Mouse (Mus musculus): ENCODE data around the gene Zp3r. TPM values are rescaled to one million over a fixed set of nuclear protein-coding genes. Genes with fewer than 3 reads are reported as not detected.
"Not testable (repeated sequence)": the region's sequence is repeated elsewhere in the genome, so short reads cannot be mapped to it uniquely, and the experiment has no call there.

The Zp3r gene
- not detected for total RNA-seq (2021)

DNA sequence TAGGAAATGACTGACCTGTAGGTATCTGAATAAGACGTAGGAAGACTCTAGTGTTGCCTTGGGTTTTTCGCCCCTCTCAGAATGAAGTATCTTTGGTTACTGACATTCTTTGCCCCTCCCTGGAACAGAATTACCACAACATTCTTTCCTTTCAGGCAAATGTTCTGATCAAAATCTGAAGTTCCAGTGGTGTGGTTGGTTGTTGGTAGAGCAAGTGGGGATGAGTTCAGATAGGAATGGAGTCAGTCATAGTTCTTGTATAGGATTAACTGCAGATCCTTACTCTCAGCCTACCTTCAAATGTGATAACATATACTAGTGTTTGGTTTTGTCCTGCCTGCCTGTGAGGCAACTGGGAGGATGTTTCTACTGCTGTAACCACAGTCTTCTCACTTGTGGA is at the start of gene Zp3r:
TSS of gene Zp3r (minus strand) at position 101 of the 400 bp plus-strand sequence.
- no peak for DNase-seq (ENCODE audit: low spot score in 2 of 2)
- intact Hi-C loops (cut with DNase I), result no loop called here

- DNase-seq (ENCODE audit: low spot score in 2 of 2), result no peak
- intact Hi-C loops (cut with DNase I), result no loop called here
Observed at GRCm38 (mm10) chr1:130678551-130678950, 49.1 kb upstream of the Zp3r start.

- intact Hi-C loops (cut with DNase I); DNase-seq (ENCODE audit: low spot score in 2 of 2): not testable (repeated sequence)
Observed at GRCm38 (mm10) chr1:130663576-130663975, 34.2 kb upstream of the Zp3r start.

- intact Hi-C loops (cut with DNase I), result no loop called here
Observed at GRCm38 (mm10) chr1:130661454-130661853, 32.0 kb upstream of the Zp3r start, which contains the start of gene C4bp. Gene C4bp, minus strand, starts transcription at chr1:130661632.

DNA sequence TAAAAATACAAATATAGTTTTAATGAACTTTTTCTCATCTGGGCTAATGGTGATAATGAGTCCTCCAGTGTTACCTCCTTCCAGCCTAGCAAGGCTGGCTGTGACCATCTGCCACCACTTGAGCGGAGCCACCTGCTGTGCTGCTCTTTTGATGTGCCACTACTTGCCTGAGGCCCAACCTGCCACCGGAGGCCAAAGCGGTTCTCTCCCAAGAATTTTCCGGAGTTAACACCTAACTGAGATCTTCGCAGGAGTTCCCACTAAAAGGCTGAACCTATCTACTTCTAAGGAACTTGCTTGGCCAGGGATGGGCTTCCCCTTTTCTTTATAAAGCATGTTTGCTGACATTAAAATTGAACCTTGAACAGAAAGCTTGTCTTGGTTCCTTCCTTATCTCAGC is 30.2 kb upstream of the Zp3r start:
- intact Hi-C loops (cut with DNase I); DNase-seq (ENCODE audit: low spot score in 2 of 2): not testable (repeated sequence)

More at GRCm38 (mm10) chr1:130661454-130661853, 32.0 kb upstream of the Zp3r start, which contains the start of gene C4bp:
- DNase-seq (ENCODE audit: low spot score in 2 of 2), result no peak

DNA sequence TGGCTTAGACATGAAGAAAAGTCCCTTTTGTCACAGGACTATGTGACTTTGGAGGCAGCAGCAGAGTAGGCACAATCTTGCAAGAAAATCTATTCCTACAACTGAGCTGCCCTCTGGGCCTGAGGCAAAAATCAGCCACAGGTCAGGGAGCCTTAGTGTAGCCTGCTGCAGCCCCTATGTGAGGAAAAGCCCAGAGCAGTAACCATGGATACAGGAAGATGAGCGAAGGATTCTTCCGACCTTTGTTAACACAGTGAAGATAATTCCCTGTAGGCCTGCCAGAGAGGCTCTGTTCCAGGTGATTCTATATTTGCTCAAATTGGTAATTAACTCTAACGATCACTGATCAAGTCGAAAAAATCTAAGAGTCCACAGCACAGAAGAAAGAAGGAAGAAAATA is 14.7 kb upstream of the Zp3r start:
- intact Hi-C loops (cut with DNase I), result no loop called here
- no peak for DNase-seq (ENCODE audit: low spot score in 2 of 2)

DNA sequence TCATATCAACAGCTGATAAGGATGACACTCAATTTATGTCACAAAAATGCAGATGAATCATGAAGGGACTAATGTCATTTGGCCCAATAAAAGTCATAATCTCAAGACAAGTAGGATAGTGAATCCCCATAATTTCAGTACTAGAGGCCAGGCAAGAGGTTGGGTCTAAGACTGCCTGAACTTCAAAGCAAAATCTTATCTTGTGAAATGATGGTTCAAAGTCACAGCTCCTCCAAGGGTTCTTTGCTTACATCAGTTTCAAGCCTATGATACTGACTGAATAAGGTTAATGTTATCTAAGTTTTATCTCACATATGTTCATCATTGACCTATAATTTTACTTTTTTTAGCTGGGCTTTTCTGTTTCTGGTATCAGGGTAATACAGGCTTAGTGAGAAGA is 11.5 kb upstream of the Zp3r start:
- DNase-seq (ENCODE audit: low spot score in 2 of 2), result no peak

GRCm38 (mm10) chr1:130633761-130634410 is 4.5 kb upstream of the Zp3r start:
- DNase-seq (ENCODE audit: low spot score in 2 of 2), result peak; percentile 47 to 54
- intact Hi-C loops (cut with DNase I), result loop anchor here (2.0 to 5.0 kb wide), 2 partner anchors 57 to 85 kb away; no protein-coding TSS in a partner anchor

More for the DNA sequence above, 11.5 kb upstream of the Zp3r start:
- intact Hi-C loops (cut with DNase I), result no loop called here

- DNase-seq (ENCODE audit: low spot score in 2 of 2), result no peak
- intact Hi-C loops (cut with DNase I), result loop anchor here (5.0 kb wide), 1 partner anchor 56 kb away; no protein-coding TSS in a partner anchor
Observed at GRCm38 (mm10) chr1:130633316-130633715, 3.9 kb upstream of the Zp3r start.

DNA sequence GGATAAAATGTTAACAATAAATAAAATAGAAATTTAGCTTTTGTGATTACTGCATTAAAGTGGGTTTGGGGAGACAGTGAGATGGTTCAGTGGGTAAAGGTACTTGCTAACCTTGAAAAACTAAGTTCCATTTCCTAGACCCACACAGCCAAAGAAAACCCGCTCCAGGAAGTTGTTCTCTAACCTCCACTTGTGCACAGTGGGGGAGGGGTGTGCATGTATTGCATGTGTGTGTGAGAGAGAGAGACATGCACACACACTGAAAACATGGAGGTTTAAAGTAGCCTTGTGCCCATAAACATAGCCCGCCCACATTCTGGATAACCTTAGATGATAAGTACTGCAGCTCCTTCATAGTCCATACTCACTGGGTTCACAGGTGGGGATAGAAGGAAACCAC is 33.1 kb downstream of the Zp3r start:
- intact Hi-C loops (cut with DNase I), result no loop called here
- DNase-seq (ENCODE audit: low spot score in 2 of 2), result no peak

DNA sequence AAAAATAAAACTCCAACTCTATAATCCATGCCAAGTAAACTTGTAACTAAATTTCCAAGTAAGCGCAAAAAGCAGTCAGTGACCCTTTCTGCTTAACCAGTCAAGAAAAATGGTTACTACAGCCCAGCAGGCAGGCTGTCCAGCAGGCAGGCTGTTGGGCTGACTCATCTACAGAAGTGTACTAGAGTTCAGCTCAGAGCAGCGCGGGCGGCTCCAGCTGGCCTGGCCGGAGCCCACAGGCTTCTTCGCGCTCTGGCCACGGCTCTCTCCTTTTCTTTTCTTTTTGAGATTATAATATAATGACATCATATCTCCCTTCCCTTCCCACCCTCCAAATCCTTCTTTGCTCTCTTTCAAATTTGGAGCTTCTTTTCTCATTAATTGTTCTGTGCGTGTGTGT is 40.8 kb downstream of the Zp3r start:
- intact Hi-C loops (cut with DNase I), result no loop called here
- no peak for DNase-seq (ENCODE audit: low spot score in 2 of 2)

GRCm38 (mm10) chr1:130576389-130576788 is 53.0 kb downstream of the Zp3r start:
- intact Hi-C loops (cut with DNase I), result loop anchor here (5.0 kb wide), 1 partner anchor 56 kb away; no protein-coding TSS in a partner anchor
- DNase-seq (ENCODE audit: low spot score in 2 of 2), result no peak

GRCm38 (mm10) chr1:130575962-130576361 is 53.5 kb downstream of the Zp3r start:
- DNase-seq (ENCODE audit: low spot score in 2 of 2), result peak in 1 of 2 experiments; percentile 23
- intact Hi-C loops (cut with DNase I), result loop anchor here (5.0 kb wide), 1 partner anchor 56 kb away; no protein-coding TSS in a partner anchor

DNA sequence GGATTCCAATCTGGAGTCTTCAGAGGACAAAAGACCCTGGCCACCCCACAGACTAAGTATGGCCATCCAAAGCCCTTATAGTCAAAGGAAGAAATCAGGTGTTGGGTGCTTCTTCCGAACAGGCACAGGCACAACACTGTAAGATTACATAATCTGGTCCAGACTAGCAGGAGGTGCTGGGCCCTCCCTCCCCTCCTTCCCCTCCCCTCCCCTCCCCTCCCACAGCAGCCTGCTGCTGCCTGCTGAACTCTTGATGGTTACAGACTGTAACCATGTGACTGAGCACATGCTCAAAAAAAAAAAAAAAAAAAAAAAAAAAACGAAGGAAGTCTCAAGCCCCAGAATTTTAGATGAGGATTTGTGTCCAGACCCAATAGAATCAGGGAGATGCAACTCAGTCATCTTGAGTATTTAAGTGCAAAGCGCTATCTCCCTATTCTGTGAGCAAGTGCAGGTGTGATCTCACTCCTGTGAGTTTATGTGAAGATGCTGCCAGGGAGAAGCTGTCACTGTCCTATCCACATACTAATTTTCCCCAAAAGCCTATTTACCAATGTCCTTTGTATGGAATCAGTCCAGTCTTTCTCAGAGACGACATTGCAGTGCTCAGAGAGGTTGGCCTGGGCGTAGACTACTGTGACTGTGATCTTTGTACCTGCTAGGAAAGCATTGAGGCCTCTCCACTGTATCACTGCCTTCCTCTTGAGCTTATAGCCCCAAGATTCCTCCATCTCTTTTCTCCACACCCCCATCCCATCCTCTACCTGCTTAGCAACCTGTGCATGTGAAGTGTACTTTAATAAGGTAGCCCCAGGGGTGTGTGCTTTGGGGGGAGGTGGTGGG is 77.8 kb downstream of the Zp3r start:
- intact Hi-C loops (cut with DNase I), result no loop called here
- no peak for DNase-seq (ENCODE audit: low spot score in 2 of 2)

GRCm38 (mm10) chr1:130550242-130551167 is 78.9 kb downstream of the Zp3r start:
- intact Hi-C loops (cut with DNase I), result no loop called here
- no peak for DNase-seq (ENCODE audit: low spot score in 2 of 2)

DNA sequence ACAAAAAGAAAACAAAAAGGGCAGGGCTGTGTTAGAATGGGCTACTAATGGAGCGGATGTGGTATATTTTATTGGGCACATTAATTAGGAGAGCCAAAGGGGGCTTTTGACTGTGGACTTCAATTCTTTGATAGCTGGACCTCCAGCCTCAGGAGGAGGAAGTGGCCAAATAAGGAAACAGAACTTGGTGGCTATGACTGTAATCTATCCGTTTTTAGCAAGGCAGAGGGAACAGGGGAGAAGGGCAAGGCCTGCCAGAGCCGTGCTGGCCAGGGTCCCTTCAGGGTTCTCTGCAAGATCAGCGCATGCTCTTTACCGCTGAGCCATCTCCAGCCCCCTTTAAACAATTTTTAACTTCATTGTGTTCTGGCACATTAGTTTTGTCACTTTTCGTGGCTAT is 79.7 kb downstream of the Zp3r start:
- DNase-seq (ENCODE audit: low spot score in 2 of 2), result no peak
- intact Hi-C loops (cut with DNase I), result loop anchor here (2.0 to 5.0 kb wide), 3 partner anchors 85 to 503 kb away; no protein-coding TSS in a partner anchor

- intact Hi-C loops (cut with DNase I), result loop anchor here (2.0 to 5.0 kb wide), 3 partner anchors 86 to 503 kb away; no protein-coding TSS in a partner anchor
- DNase-seq (ENCODE audit: low spot score in 2 of 2), result no peak
Observed at GRCm38 (mm10) chr1:130549160-130549559, 80.3 kb downstream of the Zp3r start.

- DNase-seq (ENCODE audit: low spot score in 2 of 2), result no peak
- intact Hi-C loops (cut with DNase I), result loop anchor here (2.0 to 5.0 kb wide), 3 partner anchors 87 to 504 kb away; no protein-coding TSS in a partner anchor
Observed at GRCm38 (mm10) chr1:130547674-130548429, 81.6 kb downstream of the Zp3r start.

All from left cerebral cortex, postnatal 36 days (tissue).